Mouse (Mus musculus) small intestine, adult 2 months (tissue): ENCODE data around the gene Slc16a6.

Source experiments
- CTCF ChIP-seq: fragments of 200-500 bp; IDR thresholded peaks from 2 replicates; pipeline ENCODE4 v1.5.1; 2012; ENCODE audit warnings: low read depth, mild to moderate bottlenecking, control low read depth, inconsistent platforms, low read length, moderate library complexity, mixed read lengths; ENCODE audit not compliant: insufficient replicate concordance, insufficient read length; ENCODE audit errors: extremely low read depth
- POLR2A ChIP-seq: fragments of 200-500 bp; IDR thresholded peaks from 2 replicates; pipeline ENCODE4 v1.6.1; 2012; ENCODE audit warnings: low read depth, mild to moderate bottlenecking, control low read depth, inconsistent platforms, low read length, moderate library complexity

- TF ChIP-seq CTCF (no peak), POLR2A (no peak)
Observed at GRCm38 (mm10) chr11:109472821-109473170, 602 bp downstream of the Slc16a6 start.
